Mouse (Mus musculus) adrenal gland, postnatal 25 days (tissue): Measurements from ENCODE around the gene Nkx2-5. TPM values are rescaled to one million over a fixed set of nuclear protein-coding genes. Genes with fewer than 3 reads are reported as not detected.

Experiments
- DNase-seq: peaks from one replicate; pipeline ENCODE4 v3.0.0; 2021; ENCODE audit warnings: mixed read lengths
- long read RNA-seq: library from polyadenylated mRNA; stranded (forward); transcript quantifications from one replicate; pipeline ENCODE4 v2.0.0, GENCODE M21; 2021
- total RNA-seq: library from RNA; stranded (reverse); gene quantifications from 2 replicates; pipeline ENCODE4 v1.2.3, GENCODE M21; 2021

Gene Nkx2-5
- total RNA-seq: not detected in 2 replicates
- long read RNA-seq: 0 reads

DNA sequence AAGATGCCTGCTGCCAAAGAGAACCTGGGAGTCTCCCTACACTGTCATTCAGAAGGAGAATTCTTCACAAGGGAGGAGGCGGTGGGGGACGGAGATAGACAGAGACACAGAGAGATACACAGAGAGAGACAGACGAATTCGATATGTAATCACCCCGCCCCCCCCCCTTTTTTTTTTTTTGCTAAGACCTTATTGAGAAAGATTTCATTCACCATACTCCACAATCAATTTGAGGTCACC lies at the start of gene Nkx2-5:
TSS of gene Nkx2-5 (minus strand) at position 101 of the 240 bp plus-strand sequence.
- no peak for DNase-seq

DNA sequence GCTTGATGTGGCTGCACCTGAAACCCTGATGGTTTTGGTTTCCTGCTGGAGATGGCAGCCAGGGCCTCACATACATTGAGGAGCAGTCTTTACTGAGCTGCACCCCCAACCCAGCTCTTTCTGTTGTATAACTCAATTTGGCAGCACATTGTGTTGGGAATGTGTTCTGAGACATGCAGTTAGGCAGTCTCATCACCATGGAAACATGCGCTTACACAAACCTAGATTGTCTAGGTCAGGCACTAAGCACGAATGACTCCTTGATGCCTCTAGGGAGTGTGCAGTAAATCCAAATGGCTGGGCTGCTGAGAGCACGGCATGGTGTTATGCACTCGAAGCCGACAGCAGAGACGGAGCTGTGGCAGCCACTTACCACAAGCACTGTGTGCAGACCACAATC lies 49.5 kb upstream of the Nkx2-5 start:
- no peak for DNase-seq

DNA sequence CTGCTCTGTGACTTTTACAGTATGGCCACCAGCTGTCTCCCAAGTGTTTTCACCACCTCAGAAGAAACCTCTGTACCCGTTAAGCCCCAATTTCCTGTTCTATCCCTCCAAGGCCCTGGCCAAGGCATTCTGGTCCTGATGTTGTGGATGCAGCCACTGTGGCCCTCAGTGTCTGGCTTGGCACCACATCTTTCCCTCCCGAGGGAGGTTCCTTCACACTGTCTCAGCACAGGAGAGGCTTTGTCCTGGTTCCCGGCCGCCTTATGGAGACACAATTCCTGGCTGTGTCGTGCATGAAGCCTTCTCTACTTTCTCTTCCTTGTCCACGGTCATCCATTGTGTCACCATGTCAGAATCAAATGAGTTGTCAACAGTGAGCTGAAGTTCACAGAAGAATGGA lies 48.7 kb upstream of the Nkx2-5 start:
- DNase-seq: no peak

GRCm38 (mm10) chr17:26892635-26893375 lies 48.0 kb upstream of the Nkx2-5 start:
- no peak for DNase-seq

- peak; percentile 34 for DNase-seq
These were observed 43.1 kb upstream of the Nkx2-5 start for GRCm38 (mm10) chr17:26887926-26888325.

GRCm38 (mm10) chr17:26886047-26886749 lies 41.4 kb upstream of the Nkx2-5 start:
- DNase-seq: peak; percentile 88

GRCm38 (mm10) chr17:26884995-26885926 lies 40.5 kb upstream of the Nkx2-5 start:
- DNase-seq: peak; percentile 89

- DNase-seq: no peak
These were observed 38.8 kb upstream of the Nkx2-5 start for GRCm38 (mm10) chr17:26883585-26883984.

DNA sequence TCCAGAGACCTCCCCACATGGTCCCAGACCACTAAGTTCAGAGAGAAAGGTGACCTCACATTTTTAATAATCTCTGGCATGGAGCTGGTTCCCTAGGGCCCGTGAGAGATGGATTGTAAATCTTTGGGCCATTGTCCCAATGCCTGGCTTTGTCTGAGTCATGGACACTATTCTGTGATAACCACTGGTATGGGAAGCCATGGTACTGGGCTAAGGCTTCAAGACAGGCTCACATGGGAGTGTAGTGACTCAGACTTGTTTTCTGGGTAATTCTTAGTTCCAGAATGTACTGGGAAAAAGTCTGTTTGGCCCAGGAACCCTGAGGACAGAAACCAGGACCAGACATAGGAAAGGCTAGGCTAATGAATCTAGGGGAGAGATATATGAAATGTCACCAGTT lies 37.9 kb upstream of the Nkx2-5 start:
- no peak for DNase-seq

DNA sequence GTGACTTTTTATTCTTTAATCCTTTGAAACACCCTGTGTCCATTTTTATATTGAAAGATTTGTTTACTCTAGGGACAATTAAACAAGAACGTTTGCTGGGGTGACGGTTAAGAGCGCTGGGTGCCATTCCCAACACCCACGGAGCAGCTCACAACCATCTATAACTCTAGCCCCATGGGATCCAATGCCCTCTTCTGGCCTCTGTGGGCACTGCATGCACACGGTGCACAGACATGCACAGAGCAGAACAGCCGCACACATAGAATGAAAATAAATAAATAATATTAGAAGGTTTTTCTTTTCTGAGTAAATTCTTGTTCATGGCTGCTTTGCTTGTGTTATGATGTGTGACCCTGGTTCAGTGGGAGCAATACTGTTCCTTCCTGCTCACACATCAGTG lies 34.4 kb upstream of the Nkx2-5 start:
- no peak for DNase-seq

DNA sequence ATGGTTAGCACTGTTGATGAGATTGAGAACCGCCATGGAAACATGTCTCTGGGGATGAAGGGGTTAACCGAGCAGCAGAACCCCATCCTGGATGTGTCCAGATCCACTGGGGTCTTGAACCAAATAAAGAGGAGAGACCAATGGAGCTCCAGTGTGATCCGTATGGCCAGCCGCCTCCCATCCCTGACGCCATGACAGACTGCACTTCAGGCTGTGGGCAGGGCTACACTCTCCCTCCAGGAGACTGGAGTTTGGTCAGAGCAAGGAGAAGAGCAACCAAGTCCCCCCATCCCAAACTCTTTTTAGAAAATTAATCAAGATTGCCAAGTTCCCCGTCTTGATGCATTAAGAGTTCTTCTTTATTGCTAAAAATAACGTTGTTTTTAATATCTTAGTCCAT lies 33.1 kb upstream of the Nkx2-5 start:
- DNase-seq: no peak

DNA sequence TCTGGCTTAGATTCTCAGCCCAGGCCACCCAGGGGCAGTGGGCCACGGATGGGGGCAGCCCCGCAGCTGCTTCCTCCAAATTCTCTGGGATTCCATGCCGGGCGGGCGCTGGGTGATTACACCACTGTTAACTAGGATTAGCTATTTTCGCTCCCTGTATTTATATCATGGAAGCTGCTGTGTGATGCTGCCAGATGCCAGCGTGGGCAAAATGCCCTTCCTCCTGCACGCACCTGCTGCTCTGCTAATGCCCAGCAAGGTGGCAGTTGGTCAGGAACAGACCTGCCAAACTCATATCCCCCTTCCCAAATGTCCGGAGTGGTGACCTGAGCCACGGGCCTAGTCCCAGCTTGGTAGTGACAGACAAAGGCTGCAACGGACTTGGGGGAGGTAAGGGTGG lies 29.7 kb upstream of the Nkx2-5 start:
- no peak for DNase-seq

DNA sequence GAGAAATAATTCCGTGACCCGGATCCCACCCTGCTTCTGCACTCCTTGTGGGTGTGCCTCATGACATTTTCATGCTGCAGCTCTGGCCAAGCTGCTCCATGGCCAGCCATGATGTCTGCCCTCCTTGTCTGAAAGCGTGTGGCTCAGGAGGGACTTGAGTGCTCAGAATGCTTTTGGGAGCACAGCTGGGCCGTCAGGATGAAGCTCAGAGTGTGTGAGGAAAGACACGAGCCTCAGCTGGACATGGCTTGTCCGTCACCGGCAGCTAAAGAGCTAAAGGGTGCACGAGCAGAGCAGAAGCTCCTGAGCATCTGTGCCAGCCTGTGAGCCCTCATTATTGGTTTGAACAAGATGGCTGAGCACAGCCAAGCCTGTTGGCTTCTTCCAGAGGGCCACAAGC lies 28.7 kb upstream of the Nkx2-5 start:
- no peak for DNase-seq

GRCm38 (mm10) chr17:26872870-26873269 lies 28.1 kb upstream of the Nkx2-5 start:
- no peak for DNase-seq

GRCm38 (mm10) chr17:26868756-26869155 lies 23.9 kb upstream of the Nkx2-5 start:
- no peak for DNase-seq

- no peak for DNase-seq
These were observed 20.3 kb upstream of the Nkx2-5 start for GRCm38 (mm10) chr17:26865156-26865555.

- no peak for DNase-seq
These were observed 19.5 kb upstream of the Nkx2-5 start for GRCm38 (mm10) chr17:26864343-26864742.

GRCm38 (mm10) chr17:26861793-26862192 lies 17.0 kb upstream of the Nkx2-5 start:
- no peak for DNase-seq

GRCm38 (mm10) chr17:26861383-26861782 lies 16.6 kb upstream of the Nkx2-5 start:
- DNase-seq: peak; percentile 55

- DNase-seq: no peak
These were observed 16.1 kb upstream of the Nkx2-5 start for GRCm38 (mm10) chr17:26860906-26861305.

DNA sequence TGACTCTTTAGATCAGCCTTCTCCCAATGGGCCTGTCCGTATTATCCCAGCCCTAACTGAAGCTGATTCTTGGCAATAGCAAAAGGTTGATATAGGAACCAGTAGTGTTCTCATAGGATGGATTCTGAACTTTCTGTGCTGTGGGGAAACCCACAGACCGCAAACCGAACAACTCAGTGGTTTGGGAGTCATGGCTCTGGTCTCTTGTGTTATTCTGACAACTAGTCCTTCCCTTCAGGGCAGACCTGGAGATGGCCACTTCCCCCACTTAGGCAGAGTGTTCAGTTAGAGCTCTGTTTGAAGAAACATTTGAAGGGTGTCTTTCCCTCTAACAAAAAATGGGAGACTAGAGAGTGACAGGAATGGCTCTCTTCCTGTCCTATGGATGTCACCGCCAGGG lies 7.5 kb upstream of the Nkx2-5 start:
- no peak for DNase-seq

DNA sequence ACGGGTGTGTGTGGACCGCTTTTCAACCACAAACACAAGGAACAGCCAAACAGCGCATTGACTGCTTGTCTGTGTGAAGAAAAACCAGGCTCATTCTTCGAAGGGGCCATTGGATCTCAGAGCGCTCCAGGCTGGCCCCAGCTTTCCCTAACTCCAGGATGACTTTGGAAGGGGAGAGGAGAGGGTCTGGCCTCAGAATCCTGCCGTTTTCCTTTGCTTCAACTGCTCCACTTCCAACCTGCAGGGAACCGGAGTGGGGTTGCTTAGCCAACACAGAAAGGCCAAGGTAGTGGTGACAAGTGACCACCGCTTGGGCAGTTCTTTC lies 6.3 kb upstream of the Nkx2-5 start:
- DNase-seq: no peak
